Mouse (Mus musculus) CD4-positive helper T cell, adult 2 months (primary cell): ENCODE data around the gene Ero1l.

Experiments used
- DNase-seq: peaks from one replicate; pipeline ENCODE4 v3.0.0-alpha.2; 2012; ENCODE audit warnings: low read depth, missing footprints, low spot score

Ero1l gene

DNA sequence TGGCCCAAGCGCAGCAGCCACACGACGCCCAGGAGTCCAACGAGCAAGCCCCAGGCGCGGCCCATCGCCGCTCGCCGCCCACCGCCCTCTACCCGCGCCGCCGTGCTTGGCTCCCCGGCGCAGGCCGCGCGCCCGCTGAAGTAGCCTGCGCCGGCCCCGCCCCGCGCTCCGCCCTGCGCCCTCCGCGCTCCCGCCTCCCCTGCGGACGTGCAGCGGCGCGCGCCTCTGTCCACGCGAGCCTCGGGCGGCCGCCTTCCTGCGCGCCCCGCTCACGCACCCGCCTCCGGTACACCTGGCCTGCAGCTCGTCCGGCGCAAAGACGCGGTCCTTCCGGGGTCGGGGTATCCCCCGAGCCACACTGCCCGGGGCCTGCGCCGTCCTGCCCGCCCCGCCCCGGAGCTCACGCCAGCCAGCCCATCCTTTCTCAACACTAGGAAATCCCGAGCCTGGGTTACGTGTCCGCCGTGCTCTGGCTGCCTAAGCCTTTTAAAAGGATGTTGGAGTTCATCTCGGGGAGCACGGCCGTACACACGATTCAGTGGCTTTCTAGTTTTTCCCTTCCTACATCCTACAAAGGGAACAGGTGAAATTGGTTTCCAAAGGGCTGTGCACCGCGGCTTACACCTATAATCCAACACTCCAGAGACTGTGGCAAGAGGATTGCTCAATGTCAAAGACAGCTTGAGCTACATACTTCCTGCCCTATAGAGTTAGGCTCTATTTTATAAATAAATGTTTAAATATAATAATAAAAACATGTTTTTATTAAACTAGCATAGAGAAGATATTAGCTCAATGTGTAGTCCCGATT, at the start of gene Ero1l:
TSS of gene Ero1l (minus strand) at position 346 of the 811 bp plus-strand sequence.
- DNase-seq = peak; percentile 89

DNA sequence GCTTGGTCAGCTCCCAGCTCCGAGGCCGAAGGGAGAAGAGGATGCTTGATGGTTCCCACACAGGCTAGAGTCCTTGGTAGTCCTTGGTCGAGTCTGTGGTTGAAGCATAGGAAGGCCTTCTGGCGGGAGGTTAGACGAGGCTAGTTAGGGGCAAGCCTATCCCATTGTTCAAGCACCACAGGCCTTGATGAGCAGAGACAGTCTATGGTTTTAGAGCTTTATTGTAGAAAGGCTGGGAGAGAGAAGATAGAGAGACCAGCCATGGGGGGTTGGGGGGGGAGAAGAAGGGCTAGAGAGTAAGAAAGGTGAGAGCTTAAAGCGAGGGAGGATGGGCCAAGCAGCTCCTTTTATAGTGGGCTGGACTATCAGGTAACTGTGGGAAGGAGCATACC, 46.6 kb upstream of the Ero1l start:
- no peak for DNase-seq

DNA sequence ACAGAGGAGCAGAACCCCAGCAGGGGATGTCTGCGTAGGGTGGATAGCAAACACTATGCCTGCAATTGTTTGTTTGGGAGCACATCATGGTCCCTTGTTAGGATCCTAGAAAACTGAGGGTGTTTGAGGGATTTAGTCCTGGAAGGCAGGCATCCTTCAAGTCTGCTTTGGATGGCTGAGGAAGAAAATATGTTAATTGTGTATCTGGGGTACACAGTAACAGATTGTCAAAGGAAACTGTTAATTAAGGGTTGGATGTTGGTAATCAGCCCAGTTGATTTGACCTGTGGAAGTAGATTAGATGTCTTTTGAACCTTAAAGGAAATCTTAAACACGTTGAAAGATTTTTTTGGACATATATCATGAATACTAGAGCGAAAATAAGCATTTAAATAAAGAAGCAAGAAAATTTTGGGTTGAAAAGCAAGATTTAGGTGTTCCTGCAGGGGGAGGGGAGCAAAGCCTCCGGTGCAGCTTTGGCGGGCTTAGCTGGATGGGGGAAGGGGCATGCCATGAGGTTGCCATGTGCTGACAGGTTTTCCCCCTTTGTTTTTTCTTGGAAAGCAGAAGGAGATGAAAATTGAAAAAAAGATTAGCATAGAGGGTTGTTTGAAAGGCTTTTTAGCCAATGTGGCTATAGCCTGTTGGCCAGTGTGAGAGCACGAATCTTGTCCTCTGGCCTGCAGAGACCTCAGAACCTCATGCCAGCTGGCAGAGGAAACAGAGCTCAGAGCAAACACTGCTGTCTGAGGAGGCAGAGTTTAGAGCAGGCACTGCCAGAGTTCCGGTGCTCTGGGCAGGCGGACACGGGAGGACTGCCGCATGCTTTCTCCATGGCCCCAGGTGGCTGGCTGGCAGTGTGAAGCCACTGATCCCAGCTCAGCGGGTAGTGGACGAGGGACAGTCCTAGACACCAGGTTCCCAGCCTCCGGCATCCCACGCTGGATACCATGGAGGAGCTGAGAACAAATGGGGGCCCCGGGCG, 45.9 kb upstream of the Ero1l start:
- no peak for DNase-seq

- peak; percentile 93 for DNase-seq
These were observed 32.6 kb upstream of the Ero1l start, which contains the start of gene Styx for GRCm38 (mm10) chr14:45350931-45351859. Gene Styx (plus strand): TSS chr14:45351093.

GRCm38 (mm10) chr14:45329589-45330181, 11.1 kb upstream of the Ero1l start, which contains the start of gene Psmc6:
Gene Psmc6 (plus strand): TSS chr14:45329788.
- peak; percentile 95 for DNase-seq

DNA sequence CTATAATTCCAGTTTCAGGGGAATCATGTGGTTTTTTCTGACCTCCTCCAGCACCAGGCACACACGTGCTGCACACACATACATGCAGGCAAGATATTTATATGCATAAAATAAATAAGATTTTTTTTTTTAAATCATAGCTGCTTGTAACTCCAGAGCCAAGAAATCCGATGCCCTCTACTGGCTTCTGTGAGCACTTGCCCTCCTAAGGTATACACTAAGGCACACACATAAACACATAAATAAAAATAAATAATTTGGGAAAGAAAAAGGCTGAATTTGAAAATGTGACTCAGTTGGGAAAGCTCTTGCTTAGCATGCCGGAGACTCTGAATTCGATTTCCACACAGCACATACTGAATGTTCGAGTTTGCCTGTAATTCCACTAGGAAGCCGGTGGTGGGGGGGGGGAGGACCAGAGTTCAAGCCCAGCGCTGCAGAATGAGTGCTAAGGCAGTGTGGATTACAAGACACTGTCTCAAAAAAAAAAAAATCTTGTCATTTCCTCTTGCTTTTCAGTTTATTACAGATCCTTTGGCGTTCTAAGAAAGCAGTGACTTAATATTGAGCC, 10.5 kb upstream of the Ero1l start:
- no peak for DNase-seq

DNA sequence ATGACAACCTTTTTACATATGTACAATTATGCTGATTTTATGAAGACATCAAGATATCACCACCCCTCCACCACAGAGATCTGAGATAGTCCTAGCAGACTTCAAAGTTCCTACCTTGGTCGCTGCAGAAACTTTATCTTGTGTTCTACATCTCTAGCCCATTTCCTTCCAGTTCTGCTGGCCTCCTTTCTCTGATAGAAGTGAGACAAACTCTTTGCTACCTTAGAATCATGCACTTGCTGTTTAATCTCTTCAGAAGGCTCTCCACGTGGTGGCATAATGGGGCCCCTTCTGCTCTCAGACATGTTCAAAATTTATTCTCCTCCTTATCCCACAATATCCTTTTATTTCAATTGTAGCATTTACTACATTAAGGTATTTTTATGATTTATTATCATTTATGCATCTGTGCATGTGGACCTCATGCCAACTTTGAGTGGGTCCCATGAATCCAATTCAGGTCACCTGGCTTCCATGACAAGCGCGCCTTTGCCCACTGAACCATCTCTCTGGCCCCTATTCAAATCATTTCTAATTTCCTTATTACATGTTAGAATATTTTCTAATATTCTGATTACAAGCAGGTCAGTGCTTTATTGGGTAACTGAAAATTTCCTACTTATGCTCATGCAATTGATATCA, 9.6 kb upstream of the Ero1l start:
- peak; percentile 55 for DNase-seq

- no peak for DNase-seq
These were observed 6.9 kb upstream of the Ero1l start for GRCm38 (mm10) chr14:45325471-45325870.

DNA sequence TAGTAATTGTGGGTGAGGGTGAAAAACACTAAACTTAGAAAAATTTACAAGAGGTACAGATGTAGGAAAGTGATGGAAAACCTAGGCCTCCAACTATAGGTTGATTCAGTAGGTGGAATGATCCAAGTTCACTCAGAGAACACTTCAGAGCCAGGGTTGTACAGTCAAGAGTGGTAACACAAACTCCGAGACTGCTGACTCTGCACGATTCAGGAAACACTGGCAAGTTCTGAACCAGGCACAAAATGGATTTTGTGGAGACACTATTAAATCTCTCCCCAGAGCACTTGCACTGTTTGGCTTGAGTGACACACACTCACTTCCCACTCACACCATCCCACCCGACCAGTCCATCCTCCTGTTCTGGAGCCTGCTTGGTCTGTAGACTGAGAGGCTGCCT, 4.7 kb upstream of the Ero1l start:
- no peak for DNase-seq

- no peak for DNase-seq
These were observed 3.9 kb upstream of the Ero1l start for GRCm38 (mm10) chr14:45322450-45322849.

GRCm38 (mm10) chr14:45321622-45322021, 3.1 kb upstream of the Ero1l start:
- no peak for DNase-seq

DNA sequence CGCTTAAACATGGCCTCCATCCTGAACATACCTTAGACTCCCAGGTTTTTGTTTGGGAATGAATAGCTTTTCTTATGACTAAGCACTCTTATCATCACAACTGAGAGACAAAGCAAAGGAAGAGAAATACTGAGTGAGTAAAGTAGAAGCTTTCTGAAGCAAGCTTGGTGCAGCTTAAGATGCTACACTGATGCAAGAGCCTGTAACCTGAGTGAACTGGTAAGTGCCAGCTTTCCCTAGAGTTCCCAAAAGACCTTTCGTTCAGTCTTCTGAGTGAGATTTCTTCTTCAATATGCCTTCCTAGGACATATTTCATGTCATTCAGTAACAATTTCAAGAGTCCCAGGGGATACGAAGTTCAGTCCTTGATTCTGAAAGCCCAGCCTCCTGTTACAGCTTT, 2.5 kb upstream of the Ero1l start:
- DNase-seq = no peak

- DNase-seq = no peak
These were observed 1.5 kb upstream of the Ero1l start for GRCm38 (mm10) chr14:45320111-45320510.

- no peak for DNase-seq
These were observed 653 bp upstream of the Ero1l start for GRCm38 (mm10) chr14:45319237-45319610.

GRCm38 (mm10) chr14:45317921-45318411, 605 bp downstream of the Ero1l start:
- no peak for DNase-seq

DNA sequence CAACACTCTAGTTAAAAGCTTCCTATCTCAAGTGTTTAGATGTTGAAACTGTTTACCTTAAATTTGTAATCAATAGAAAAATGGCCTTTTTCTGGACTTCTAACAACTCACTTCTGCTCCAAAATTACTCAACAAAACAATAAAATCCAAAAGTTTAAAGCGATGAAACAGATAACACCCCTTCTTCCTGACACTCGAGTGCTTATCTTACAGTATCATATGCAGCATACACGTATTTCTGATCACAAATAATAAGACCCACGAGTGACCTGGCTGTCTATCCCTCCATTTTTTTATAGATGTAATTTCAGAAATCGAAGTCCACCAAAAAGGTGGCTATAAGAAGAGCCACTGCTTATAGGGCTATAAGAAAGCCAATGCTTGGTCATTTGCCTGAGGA, 1.6 kb downstream of the Ero1l start:
- DNase-seq = no peak

GRCm38 (mm10) chr14:45310101-45310500, 8.5 kb downstream of the Ero1l start:
- DNase-seq = no peak

DNA sequence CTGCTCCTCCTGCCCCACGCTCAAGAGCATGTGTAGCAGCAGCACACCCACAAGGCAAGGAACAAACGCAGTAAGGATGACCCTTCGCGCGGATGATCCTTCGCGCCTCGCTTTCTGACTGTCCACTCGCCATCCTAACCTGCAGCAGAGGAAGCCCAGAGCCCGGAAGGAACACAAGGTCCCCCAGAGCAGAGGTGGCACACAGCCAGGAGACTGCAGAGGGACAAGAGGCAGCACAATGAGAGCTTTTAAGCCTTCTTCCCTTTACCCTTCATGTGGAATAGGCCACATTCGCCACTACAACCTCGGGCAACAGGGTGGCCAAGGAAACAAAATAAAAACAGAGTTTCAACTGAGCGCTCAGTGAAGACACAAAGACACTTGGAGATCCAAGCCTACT, 8.9 kb downstream of the Ero1l start:
- DNase-seq = no peak

DNA sequence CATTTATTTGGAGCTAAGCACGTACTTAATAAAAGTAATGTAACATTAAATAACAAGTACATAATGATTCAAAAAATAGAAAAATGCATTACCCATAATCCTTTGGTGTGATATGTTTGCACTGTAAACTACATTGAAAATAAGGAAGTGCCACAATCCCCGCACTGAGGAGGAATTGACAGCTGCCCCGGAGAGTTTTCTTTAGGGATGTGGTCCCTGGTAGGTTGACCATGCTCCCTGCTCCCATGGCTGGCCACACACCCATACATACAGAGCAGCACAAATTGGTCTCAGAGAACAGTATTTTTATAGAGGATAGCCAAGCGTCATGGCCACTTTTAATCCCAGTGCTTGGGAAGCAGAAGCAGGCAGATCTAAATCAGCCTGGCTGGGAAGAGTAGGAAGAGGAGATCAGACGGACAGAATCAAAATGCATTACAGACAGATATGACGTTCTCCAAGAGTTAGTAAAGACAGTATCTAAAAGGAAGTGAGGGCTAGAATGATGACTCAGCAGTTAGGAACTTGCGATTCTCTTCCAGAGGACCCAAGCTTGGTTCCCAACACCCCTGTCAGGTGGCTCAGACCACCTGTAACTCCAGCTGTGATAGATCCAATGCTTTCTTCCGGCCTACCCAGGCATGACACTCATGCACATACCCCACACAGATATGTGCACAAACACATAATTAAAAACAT, 10.8 kb downstream of the Ero1l start:
- DNase-seq = no peak
